Mouse (Mus musculus) megakaryocyte, embryonic 14.5 days (primary cell): Measurements from ENCODE around the gene Gab2. TPM values are rescaled to one million over a fixed set of nuclear protein-coding genes. Genes with fewer than 3 reads are reported as not detected.
A peak's percentile ranks its signal among the peaks of the same experiment; 100 is the strongest.

Experiments used
- H3K27me3 ChIP-seq: replicated peaks from 2 replicates; pipeline ENCODE3; 2012; ENCODE audit warnings: inconsistent platforms
- H3K36me3 ChIP-seq: replicated peaks from 2 replicates; pipeline ENCODE3; 2012; ENCODE audit warnings: low read length, inconsistent platforms, mixed read lengths
- H3K4me1 ChIP-seq: 2 replicates; pipeline ENCODE4 v1.6.1; 2012; ENCODE audit warnings: inconsistent platforms
- H3K4me3 ChIP-seq: replicated peaks from 2 replicates; pipeline ENCODE3; 2012; ENCODE audit warnings: moderate library complexity, mild to moderate bottlenecking, inconsistent platforms
- H3K9me3 ChIP-seq: 2 replicates; pipeline ENCODE4 v1.6.1; 2012; ENCODE audit warnings: inconsistent platforms
- FLI1 ChIP-seq: IDR thresholded peaks from 2 replicates; pipeline ENCODE4 v1.6.1; 2012; ENCODE audit warnings: low read length, inconsistent platforms, mixed read lengths
- GATA1 ChIP-seq: IDR thresholded peaks from 3 replicates; pipeline ENCODE4 v1.6.1; 2012; ENCODE audit warnings: mixed read lengths, low read length, inconsistent platforms, borderline replicate concordance
- polyA plus RNA-seq: library from polyadenylated mRNA; stranded (reverse); fragments of >175 nt; gene quantifications from 2 replicates; pipeline ENCODE4 v1.2.3, GENCODE M21; 2012; ENCODE audit warnings: low replicate concordance; ENCODE audit not compliant: insufficient read depth

Gene Gab2
- polyA plus RNA-seq, 1 experiment, result 2.2 TPM

- Histone ChIP-seq H3K27me3 (no peaks in the 10 kb centered on the region), H3K4me1 (peaks cover 35% of the 10 kb centered on the region), H3K4me3 (no peak overlapping the region), H3K36me3 (no peaks in the 10 kb centered on the region), H3K9me3 (no peaks in the 10 kb centered on the region)
- TF ChIP-seq FLI1 (no peak), GATA1 (no peak)
These were observed 2.7 kb upstream of the Gab2 start for GRCm38 (mm10) chr7:97078685-97079084.

DNA sequence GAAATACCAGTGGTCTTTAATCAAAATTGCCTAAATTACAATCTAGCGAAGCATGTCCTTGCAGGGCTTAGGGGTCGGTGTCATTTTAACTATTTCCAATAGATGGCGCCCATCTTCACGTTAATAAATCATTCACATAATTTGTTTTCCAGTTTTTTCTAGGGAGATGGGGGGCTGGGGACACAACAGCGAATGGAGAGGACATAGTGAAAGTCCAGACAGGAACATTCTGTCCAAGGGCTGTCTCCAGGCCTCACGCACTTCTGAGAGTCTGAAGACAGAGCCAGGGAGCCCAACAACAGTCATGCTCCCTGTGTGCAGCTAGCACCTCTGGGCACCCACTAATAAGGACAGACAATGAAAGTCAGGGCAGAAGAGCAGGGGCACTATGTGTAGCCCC, 2.2 kb upstream of the Gab2 start:
- Histone ChIP-seq H3K4me3 (peak overlapping the region; percentile 88), H3K27me3 (no peaks in the 10 kb centered on the region), H3K4me1 (peaks cover 40% of the 10 kb centered on the region), H3K36me3 (no peaks in the 10 kb centered on the region), H3K9me3 (no peaks in the 10 kb centered on the region)
- TF ChIP-seq FLI1, result no peak
- TF ChIP-seq GATA1, result no peak

DNA sequence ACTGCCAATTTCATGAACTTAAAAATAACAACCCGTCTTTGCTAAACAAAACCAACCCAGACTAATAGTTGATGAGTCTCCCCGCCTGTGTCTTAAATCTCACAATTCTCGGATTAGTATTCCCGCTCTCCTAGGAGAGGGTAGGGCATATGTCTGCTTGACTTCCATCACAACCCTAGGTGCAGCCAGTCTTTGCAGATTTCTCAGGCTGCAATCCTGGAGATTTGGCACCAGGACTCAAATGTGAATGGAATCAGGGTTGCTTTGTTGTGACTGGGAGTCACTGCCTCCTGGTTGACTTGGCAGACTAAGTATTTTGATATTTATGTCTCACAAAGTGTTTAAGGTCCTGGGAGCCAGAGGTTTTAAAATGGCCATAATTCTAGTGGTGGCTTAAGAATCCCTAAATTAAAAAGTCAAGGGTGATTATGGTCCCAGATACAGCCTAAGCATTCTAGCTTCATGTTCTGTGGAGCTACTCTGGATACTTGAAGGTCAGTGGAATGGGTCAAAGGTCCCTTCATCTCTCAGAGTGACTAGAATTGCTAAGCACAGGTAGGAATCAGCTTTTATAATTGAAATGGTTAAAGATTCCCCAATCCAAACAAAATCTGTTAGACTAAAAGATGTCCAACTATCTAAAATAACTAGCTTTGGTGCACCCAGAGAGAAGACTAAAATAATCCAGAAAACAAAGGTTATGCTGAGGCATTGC, 1.6 kb upstream of the Gab2 start:
- Histone ChIP-seq H3K4me1 (peaks cover 46% of the 10 kb centered on the region), H3K27me3 (no peaks in the 10 kb centered on the region), H3K9me3 (no peaks in the 10 kb centered on the region), H3K36me3 (no peaks in the 10 kb centered on the region), H3K4me3 (peak overlapping the region; percentile 50)
- TF ChIP-seq FLI1 (no peak), GATA1 (no peak)

DNA sequence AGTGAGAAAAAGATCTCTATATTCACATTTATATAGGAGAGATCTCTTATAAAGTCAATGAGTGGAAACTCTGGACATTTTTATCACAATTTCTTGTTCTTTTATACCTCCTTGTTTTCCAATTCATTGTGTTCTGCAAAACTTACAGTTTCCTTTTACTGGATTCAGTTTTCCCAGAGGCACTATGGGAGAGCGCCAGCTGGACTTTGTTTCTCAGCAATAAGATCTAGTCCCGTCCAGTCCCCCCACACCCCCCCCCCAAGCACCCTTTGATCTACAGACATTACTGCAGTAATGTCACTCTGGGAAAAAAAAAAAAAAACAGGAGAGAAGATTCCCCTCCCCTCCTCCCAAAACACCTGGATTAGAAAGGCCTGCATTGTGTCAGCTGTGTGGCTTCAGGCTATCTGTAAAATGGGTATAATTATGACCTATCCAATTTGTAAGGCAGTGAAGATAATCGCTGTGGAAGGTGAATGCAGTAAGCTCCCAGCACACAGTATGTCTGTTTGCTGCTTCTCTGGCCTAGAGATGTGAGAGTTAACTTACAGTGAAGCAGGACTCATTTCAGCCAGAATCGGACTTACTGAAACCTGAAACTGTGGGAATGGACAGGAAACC, 655 bp upstream of the Gab2 start:
- H3K4me3 ChIP-seq, result peak overlapping the region; percentile 95
- H3K4me1 ChIP-seq, result peaks cover 56% of the 10 kb centered on the region
- no peaks in the 10 kb centered on the region for H3K9me3 ChIP-seq
- H3K36me3 ChIP-seq, result no peaks in the 10 kb centered on the region
- TF ChIP-seq GATA1 (no peak), FLI1 (no peak)
- H3K27me3 ChIP-seq, result no peaks in the 10 kb centered on the region

- peaks cover 63% of the 10 kb centered on the region for H3K4me1 ChIP-seq
- H3K27me3 ChIP-seq, result no peaks in the 10 kb centered on the region
- peak overlapping the region; percentile 95 for H3K4me3 ChIP-seq
- no peaks in the 10 kb centered on the region for H3K9me3 ChIP-seq
- no peaks in the 10 kb centered on the region for H3K36me3 ChIP-seq
- TF ChIP-seq FLI1 (no peak), GATA1 (no peak)
These were observed 503 bp downstream of the Gab2 start for GRCm38 (mm10) chr7:97081959-97082218.

GRCm38 (mm10) chr7:97082219-97083101, 1.1 kb downstream of the Gab2 start:
- Histone ChIP-seq H3K4me3 (peak overlapping the region; percentile 95), H3K9me3 (no peaks in the 10 kb centered on the region), H3K4me1 (peaks cover 63% of the 10 kb centered on the region), H3K36me3 (no peaks in the 10 kb centered on the region), H3K27me3 (no peaks in the 10 kb centered on the region)
- TF ChIP-seq GATA1 (no peak), FLI1 (no peak)

- no peaks in the 10 kb centered on the region for H3K9me3 ChIP-seq
- TF ChIP-seq GATA1 (no peak), FLI1 (no peak)
- peak overlapping the region; percentile 95 for H3K4me3 ChIP-seq
- H3K4me1 ChIP-seq, result peaks cover 69% of the 10 kb centered on the region
- H3K36me3 ChIP-seq, result peaks cover 9% of the 10 kb centered on the region
- H3K27me3 ChIP-seq, result no peaks in the 10 kb centered on the region
These were observed 2.2 kb downstream of the Gab2 start for GRCm38 (mm10) chr7:97083579-97083978.

DNA sequence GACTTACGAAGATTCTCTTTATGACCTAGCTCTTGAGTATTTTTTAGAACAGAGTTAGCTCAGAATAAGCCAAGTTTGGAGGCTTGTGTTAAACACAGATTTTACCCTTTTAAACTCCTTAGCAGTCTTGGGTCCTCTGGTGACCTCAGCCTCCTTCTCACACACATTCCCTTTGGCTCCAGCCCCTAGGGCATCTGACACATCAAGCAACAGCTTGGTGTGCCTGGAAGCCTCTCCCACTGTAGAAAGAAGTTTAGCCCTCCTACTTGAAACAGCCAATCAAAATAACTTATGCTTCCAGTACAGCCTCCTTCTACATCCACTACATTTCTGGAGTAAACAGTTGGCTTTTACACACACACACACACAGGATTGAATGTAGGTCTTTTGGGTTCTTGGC, 2.8 kb downstream of the Gab2 start:
- Histone ChIP-seq H3K27me3 (no peaks in the 10 kb centered on the region), H3K4me1 (peaks cover 65% of the 10 kb centered on the region), H3K9me3 (no peaks in the 10 kb centered on the region), H3K4me3 (peak overlapping the region; percentile 15), H3K36me3 (peaks cover 15% of the 10 kb centered on the region)
- no peak for TF ChIP-seq GATA1
- TF ChIP-seq FLI1, result no peak

DNA sequence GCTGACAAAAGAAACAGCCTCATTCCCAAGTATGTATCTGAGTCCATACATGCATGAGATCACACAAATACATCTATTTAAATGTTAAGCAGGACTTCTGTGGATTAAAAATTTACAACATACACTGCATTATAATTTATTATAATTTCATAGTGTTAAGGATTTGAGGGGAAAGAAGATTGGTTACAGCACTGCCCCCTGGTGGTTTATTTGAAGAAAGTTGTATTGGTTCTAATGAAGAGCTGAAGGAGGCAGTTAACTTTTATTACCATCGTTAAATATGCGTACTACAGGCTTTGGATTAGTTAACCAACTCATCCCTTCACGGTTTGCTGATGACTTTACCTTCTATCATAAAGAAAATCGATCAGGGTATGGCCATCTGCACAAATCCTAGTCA, 3.9 kb downstream of the Gab2 start:
- TF ChIP-seq FLI1, result no peak
- TF ChIP-seq GATA1, result no peak
- Histone ChIP-seq H3K4me3 (no peak overlapping the region), H3K4me1 (peaks cover 59% of the 10 kb centered on the region), H3K27me3 (no peaks in the 10 kb centered on the region), H3K9me3 (no peaks in the 10 kb centered on the region), H3K36me3 (peaks cover 22% of the 10 kb centered on the region)

GRCm38 (mm10) chr7:97094241-97094640, 12.9 kb downstream of the Gab2 start:
- H3K27me3 ChIP-seq, result no peaks in the 10 kb centered on the region
- no peaks in the 10 kb centered on the region for H3K9me3 ChIP-seq
- H3K36me3 ChIP-seq, result peaks cover 17% of the 10 kb centered on the region
- H3K4me1 ChIP-seq, result peaks cover 32% of the 10 kb centered on the region
- TF ChIP-seq FLI1, result no peak
- TF ChIP-seq GATA1, result no peak
- H3K4me3 ChIP-seq, result no peak overlapping the region
